Mouse (Mus musculus) intestine, embryonic 16.5 days (tissue): Measurements from ENCODE around the gene Il4ra. TPM values are rescaled to one million over a fixed set of nuclear protein-coding genes. Genes with fewer than 3 reads are reported as not detected.

Experiments used
- ATAC-seq: fragments of 200-750 bp; cut with Nextera tagmentation; 2 replicates; pipeline ENCODE4 v1.8.0; 2017; ENCODE audit warnings: moderate TSS enrichment, moderate library complexity
- H3K27ac ChIP-seq: fragments of 300-500 bp; sonication (generic); 2 replicates; pipeline ENCODE4 v1.5.1; 2014; ENCODE audit warnings: mild to moderate bottlenecking, low read length
- H3K27me3 ChIP-seq: fragments of 300-500 bp; sonication (generic); replicated peaks from 2 replicates; pipeline ENCODE4 v1.6.1; 2014; ENCODE audit warnings: low read length, control low read depth, mixed read lengths; ENCODE audit not compliant: control insufficient read depth, insufficient read depth
- H3K36me3 ChIP-seq: fragments of 300-500 bp; sonication (generic); 2 replicates; pipeline ENCODE4 v1.6.1; 2014; ENCODE audit warnings: low read length, control low read depth; ENCODE audit not compliant: control insufficient read depth, insufficient read depth
- H3K4me1 ChIP-seq: fragments of 300-500 bp; sonication (generic); 2 replicates; pipeline ENCODE4 v1.6.1; 2014; ENCODE audit warnings: low read length, control low read depth, mixed read lengths; ENCODE audit not compliant: control insufficient read depth, insufficient read depth
- H3K4me2 ChIP-seq: fragments of 300-500 bp; sonication (generic); 2 replicates; pipeline ENCODE4 v1.6.1; 2014; ENCODE audit warnings: low read depth, low read length, control low read depth
- H3K4me3 ChIP-seq: fragments of 300-500 bp; sonication (generic); 2 replicates; pipeline ENCODE4 v1.5.1; 2014; ENCODE audit warnings: mild to moderate bottlenecking, low read length
- H3K9ac ChIP-seq: fragments of 300-500 bp; sonication (generic); 2 replicates; pipeline ENCODE4 v1.6.1; 2014; ENCODE audit warnings: low read depth, low read length
- H3K9me3 ChIP-seq: fragments of 300-500 bp; sonication (generic); 2 replicates; pipeline ENCODE4 v1.6.1; 2016; ENCODE audit warnings: low read length, control low read depth; ENCODE audit not compliant: control insufficient read depth
- WGBS: fragments of 180-500 bp; shearing (Covaris S2); extraction: QIAGEN DNeasy Blood & Tissue Kit; methylation state at CpG from one replicate; pipeline ENCODE4 v1.1.7; 2014; 5-methylcytosine and 5-hydroxymethylcytosine counted together
- polyA plus RNA-seq: library from polyadenylated mRNA; unstranded; fragments of >200 nt; fragmentation: Nextera tagmentation; extraction: Ambion mirVana; gene quantifications from 2 replicates; pipeline ENCODE4 v1.2.1, GENCODE M21; 2015

Il4ra gene
- polyA plus RNA-seq, 1 experiment from 2014 or later = 12.6 TPM

- H3K4me1 ChIP-seq = no peaks in the 10 kb centered on the region
- 71% methylated on average over 11 of the region's 11 CpGs for WGBS
These were observed 9.4 kb upstream of the Il4ra start for GRCm38 (mm10) chr7:125542335-125543050.

GRCm38 (mm10) chr7:125543497-125543896 is 8.4 kb upstream of the Il4ra start:
- Histone ChIP-seq H3K9ac (no peak overlapping the region), H3K27ac (no peak overlapping the region), H3K36me3 (no peaks in the 10 kb centered on the region), H3K9me3 (no peaks in the 10 kb centered on the region), H3K4me1 (no peaks in the 10 kb centered on the region), H3K27me3 (no peaks in the 10 kb centered on the region), H3K4me2 (no peak overlapping the region), H3K4me3 (no peak overlapping the region)
- WGBS = 68% methylated on average over 3 of the region's 3 CpGs
- no peak for ATAC-seq

More at GRCm38 (mm10) chr7:125542335-125543050, 9.4 kb upstream of the Il4ra start:
- Histone ChIP-seq H3K9ac (no peak overlapping the region), H3K4me3 (no peak overlapping the region), H3K27me3 (no peaks in the 10 kb centered on the region), H3K27ac (no peak overlapping the region), H3K4me2 (no peak overlapping the region), H3K9me3 (no peaks in the 10 kb centered on the region), H3K36me3 (no peaks in the 10 kb centered on the region)
- 0 out of 2 replicates have a peak, but pooled peaks have one; percentile 32 for ATAC-seq

GRCm38 (mm10) chr7:125545331-125545730 is 6.6 kb upstream of the Il4ra start:
- 87% methylated on average over 7 of the region's 7 CpGs for WGBS
- no peaks in the 10 kb centered on the region for H3K9me3 ChIP-seq
- no peaks in the 10 kb centered on the region for H3K4me1 ChIP-seq
- H3K4me2 ChIP-seq = no peak overlapping the region
- no peaks in the 10 kb centered on the region for H3K27me3 ChIP-seq
- no peak for ATAC-seq
- H3K36me3 ChIP-seq = no peaks in the 10 kb centered on the region
- H3K9ac ChIP-seq = no peak overlapping the region
- H3K4me3 ChIP-seq = no peak overlapping the region
- H3K27ac ChIP-seq = no peak overlapping the region

GRCm38 (mm10) chr7:125546727-125547126 is 5.2 kb upstream of the Il4ra start:
- H3K9me3 ChIP-seq = no peaks in the 10 kb centered on the region
- peak; percentile 59; the same call in 1 of the 2 replicates for ATAC-seq
- H3K27ac ChIP-seq = no peak overlapping the region
- no peaks in the 10 kb centered on the region for H3K36me3 ChIP-seq
- H3K27me3 ChIP-seq = no peaks in the 10 kb centered on the region
- 74% methylated on average over 6 of the region's 6 CpGs for WGBS
- no peak overlapping the region for H3K4me3 ChIP-seq
- H3K9ac ChIP-seq = no peak overlapping the region
- H3K4me2 ChIP-seq = no peak overlapping the region
- H3K4me1 ChIP-seq = peaks cover 8% of the 10 kb centered on the region

GRCm38 (mm10) chr7:125549916-125550315 is 2.0 kb upstream of the Il4ra start:
- Histone ChIP-seq H3K27me3 (no peaks in the 10 kb centered on the region), H3K4me1 (peaks cover 15% of the 10 kb centered on the region), H3K4me3 (no peak overlapping the region), H3K27ac (no peak overlapping the region), H3K36me3 (no peaks in the 10 kb centered on the region), H3K9me3 (no peaks in the 10 kb centered on the region), H3K9ac (no peak overlapping the region), H3K4me2 (no peak overlapping the region)
- no peak for ATAC-seq
- WGBS = 81% methylated on average over 8 of the region's 8 CpGs

GRCm38 (mm10) chr7:125550881-125551381 is 989 bp upstream of the Il4ra start:
- Histone ChIP-seq H3K27me3 (no peaks in the 10 kb centered on the region), H3K4me3 (no peak overlapping the region), H3K27ac (peak overlapping the region; percentile 45; the same call in 1 of the 2 replicates), H3K36me3 (no peaks in the 10 kb centered on the region), H3K4me2 (no peak overlapping the region), H3K9ac (0 out of 2 replicates have a peak overlapping the region, but pooled peaks have one; percentile 21), H3K4me1 (peaks cover 15% of the 10 kb centered on the region), H3K9me3 (no peaks in the 10 kb centered on the region)
- WGBS = 69% methylated on average over 6 of the region's 6 CpGs
- ATAC-seq = no peak

- Histone ChIP-seq H3K4me1 (peaks cover 15% of the 10 kb centered on the region), H3K36me3 (no peaks in the 10 kb centered on the region), H3K27ac (no peak overlapping the region), H3K4me2 (peak overlapping the region; percentile 79), H3K27me3 (no peaks in the 10 kb centered on the region), H3K4me3 (peak overlapping the region; percentile 70), H3K9me3 (no peaks in the 10 kb centered on the region), H3K9ac (peak overlapping the region; percentile 84)
- 74% methylated on average over 11 of the region's 11 CpGs for WGBS
- no peak for ATAC-seq
These were observed 1.1 kb downstream of the Il4ra start for GRCm38 (mm10) chr7:125552851-125553555.

GRCm38 (mm10) chr7:125553653-125554428 is 1.9 kb downstream of the Il4ra start:
- Histone ChIP-seq H3K36me3 (no peaks in the 10 kb centered on the region), H3K27me3 (no peaks in the 10 kb centered on the region), H3K27ac (no peak overlapping the region), H3K4me1 (peaks cover 19% of the 10 kb centered on the region), H3K9ac (peak overlapping the region; percentile 7; the same call in 1 of the 2 replicates), H3K4me3 (peak overlapping the region; percentile 70; the same call in 1 of the 2 replicates), H3K4me2 (0 out of 2 replicates have a peak overlapping the region, but pooled peaks have one; percentile 79), H3K9me3 (no peaks in the 10 kb centered on the region)
- 87% methylated on average over 13 of the region's 13 CpGs for WGBS
- no peak for ATAC-seq
